Comparison of ENCODE assay signal across 27 mouse cellular contexts in genomic region chr11:116589574-116589973, GRCm38 (mm10). TPM values are rescaled to one million over a fixed set of nuclear protein-coding genes. Genes with fewer than 3 reads are reported as not detected.
DNase-seq lines count a peak whose midpoint lies in the region; ATAC-seq lines count a peak whose summit lies in the region.
"Had no signal": no experiment of that assay in that cellular context is flagged by ENCODE, and none has a peak within 500 bp of the region (broad histone marks: within the 10 kb centered on the region; RNA-seq: fewer than 3 reads in every experiment).

No protein-coding gene starts in this region.

- no peak for DNase-seq in forebrain, embryonic 14.5 days (ENCODE audit: low spot score)
- no peak for DNase-seq in embryonic facial prominence, embryonic 14.5 days (ENCODE audit: low spot score)
- DNase-seq in thymus, postnatal 0 days (ENCODE audit: low spot score): peak; percentile 60
- no peak for DNase-seq in left cerebral cortex, postnatal 4 days
- DNase-seq in Muller cell, postnatal 12 days (ENCODE audit: inconsistent ontology term): no peak
- DNase-seq: cerebellum, adult 2 months; gastrocnemius, adult 2 months; kidney, adult 9 months; kidney, postnatal 25 days; layer of hippocampus, adult 9-11 months; right cerebral cortex, adult 18-20 months had no signal

- no peaks in the 10 kb centered on the region for H3K9me3 ChIP-seq in forebrain, embryonic 14.5 days (replicated peaks; ENCODE audit: control insufficient read depth, low read length)
- no peaks in the 10 kb centered on the region for H3K9me3 ChIP-seq in forebrain, embryonic 16.5 days (ENCODE audit: control insufficient read depth, low read length)
- H3K9me3 ChIP-seq in hindbrain, embryonic 16.5 days (ENCODE audit: control insufficient read depth, low read length): no peaks in the 10 kb centered on the region
- no peaks in the 10 kb centered on the region for H3K9me3 ChIP-seq in hindbrain, embryonic 12.5 days (replicated peaks)
- no peaks in the 10 kb centered on the region for H3K9me3 ChIP-seq in embryonic facial prominence, embryonic 14.5 days (ENCODE audit: control insufficient read depth, low read length)
- H3K9me3 ChIP-seq: heart, embryonic 12.5 days; intestine, embryonic 15.5 days; limb, embryonic 12.5 days; lung, embryonic 15.5 days had no signal

- H3K36me3 ChIP-seq in forebrain, embryonic 14.5 days (ENCODE audit: control insufficient read depth, insufficient read depth, low read length): no peaks in the 10 kb centered on the region
- no peaks in the 10 kb centered on the region for H3K36me3 ChIP-seq in forebrain, embryonic 16.5 days (ENCODE audit: control insufficient read depth, insufficient read depth)
- H3K36me3 ChIP-seq in hindbrain, embryonic 16.5 days (ENCODE audit: control insufficient read depth, insufficient read depth, low read length): no peaks in the 10 kb centered on the region
- no peaks in the 10 kb centered on the region for H3K36me3 ChIP-seq in hindbrain, embryonic 12.5 days
- no peaks in the 10 kb centered on the region for H3K36me3 ChIP-seq in embryonic facial prominence, embryonic 14.5 days (ENCODE audit: control insufficient read depth, insufficient read depth, low read length)
- H3K36me3 ChIP-seq: heart, embryonic 12.5 days; intestine, embryonic 15.5 days; limb, embryonic 12.5 days; lung, embryonic 15.5 days had no signal

- peak overlapping the region; percentile 15; the same call in 1 of the 2 replicates for H3K27ac ChIP-seq in forebrain, embryonic 14.5 days (ENCODE audit: low read depth, low read length)
- H3K27ac ChIP-seq in forebrain, embryonic 16.5 days (ENCODE audit: low read length): no peak overlapping the region
- H3K27ac ChIP-seq in hindbrain, embryonic 16.5 days (ENCODE audit: low read depth, low read length): no peak overlapping the region; the same call in 1 of the 2 replicates
- no peak overlapping the region for H3K27ac ChIP-seq in hindbrain, embryonic 12.5 days
- no peak overlapping the region for H3K27ac ChIP-seq in embryonic facial prominence, embryonic 14.5 days (replicated peaks; ENCODE audit: low read depth, low read length)
- H3K27ac ChIP-seq: gastrocnemius, adult 2 months; intestine, embryonic 15.5 days; left cerebral cortex, adult 2 months; limb, embryonic 12.5 days; liver, embryonic 14.5 days; lung, embryonic 15.5 days had no signal

- no peak overlapping the region for H3K4me3 ChIP-seq in forebrain, embryonic 14.5 days (ENCODE audit: low read depth, low read length)
- no peak overlapping the region for H3K4me3 ChIP-seq in forebrain, embryonic 16.5 days (replicated peaks; ENCODE audit: low read length)
- H3K4me3 ChIP-seq in hindbrain, embryonic 16.5 days (ENCODE audit: low read length): no peak overlapping the region
- H3K4me3 ChIP-seq in hindbrain, embryonic 12.5 days: no peak overlapping the region
- H3K4me3 ChIP-seq in embryonic facial prominence, embryonic 14.5 days (ENCODE audit: low read depth, low read length): no peak overlapping the region
- H3K4me3 ChIP-seq: erythroblast, embryonic 14.5 days; gastrocnemius, adult 2 months; heart, embryonic 12.5 days; intestine, embryonic 15.5 days; left cerebral cortex, adult 2 months; limb, embryonic 12.5 days; lung, embryonic 15.5 days had no signal

- no peak for ATAC-seq in forebrain, embryonic 14.5 days
- ATAC-seq in forebrain, embryonic 16.5 days: no peak
- ATAC-seq in hindbrain, embryonic 16.5 days: no peak
- ATAC-seq in hindbrain, embryonic 12.5 days (ENCODE audit: low FRiP score): no peak
- ATAC-seq in embryonic facial prominence, embryonic 14.5 days (ENCODE audit: low read depth): no peak
- ATAC-seq: intestine, embryonic 15.5 days had no signal

- peaks cover 16% of the 10 kb centered on the region for H3K4me1 ChIP-seq in forebrain, embryonic 14.5 days (ENCODE audit: control insufficient read depth, insufficient read depth, low read length)
- H3K4me1 ChIP-seq in forebrain, embryonic 16.5 days (replicated peaks; ENCODE audit: control insufficient read depth, insufficient read depth, low read length): peaks cover 18% of the 10 kb centered on the region
- peaks cover 15% of the 10 kb centered on the region for H3K4me1 ChIP-seq in hindbrain, embryonic 16.5 days (ENCODE audit: control insufficient read depth, insufficient read depth, low read depth, low read length)
- H3K4me1 ChIP-seq in hindbrain, embryonic 12.5 days: peaks cover 34% of the 10 kb centered on the region
- peaks cover 9% of the 10 kb centered on the region; the same call in 1 of the 2 replicates for H3K4me1 ChIP-seq in embryonic facial prominence, embryonic 14.5 days (ENCODE audit: control insufficient read depth, insufficient read depth, low read length)
- H3K4me1 ChIP-seq: intestine, embryonic 15.5 days had no signal

- no peaks in the 10 kb centered on the region for H3K27me3 ChIP-seq in forebrain, embryonic 14.5 days (replicated peaks; ENCODE audit: control insufficient read depth, insufficient read depth, low read length)
- no peaks in the 10 kb centered on the region for H3K27me3 ChIP-seq in forebrain, embryonic 16.5 days (replicated peaks; ENCODE audit: control insufficient read depth, insufficient read depth, low read length)
- H3K27me3 ChIP-seq in hindbrain, embryonic 16.5 days (replicated peaks; ENCODE audit: control insufficient read depth, insufficient read depth, low read length): no peaks in the 10 kb centered on the region
- H3K27me3 ChIP-seq in hindbrain, embryonic 12.5 days: peaks cover 8% of the 10 kb centered on the region; the same call in 1 of the 2 replicates
- H3K27me3 ChIP-seq in embryonic facial prominence, embryonic 14.5 days (replicated peaks; ENCODE audit: control insufficient read depth, insufficient read depth, low read length): no peaks in the 10 kb centered on the region
- H3K27me3 ChIP-seq: intestine, embryonic 15.5 days; lung, embryonic 15.5 days had no signal

- H3K4me2 ChIP-seq in forebrain, embryonic 14.5 days (ENCODE audit: low read length): no peak overlapping the region
- H3K4me2 ChIP-seq in forebrain, embryonic 16.5 days (ENCODE audit: low read length): no peak overlapping the region
- peak overlapping the region; percentile 34 for H3K4me2 ChIP-seq in hindbrain, embryonic 16.5 days (ENCODE audit: low read length)
- no peak overlapping the region for H3K4me2 ChIP-seq in hindbrain, embryonic 12.5 days (replicated peaks)
- peak overlapping the region; percentile 3; the same call in 1 of the 2 replicates for H3K4me2 ChIP-seq in embryonic facial prominence, embryonic 14.5 days (ENCODE audit: low read depth, low read length)
- H3K4me2 ChIP-seq: heart, embryonic 12.5 days; intestine, embryonic 15.5 days; limb, embryonic 12.5 days; lung, embryonic 15.5 days had no signal

- no peak overlapping the region for H3K9ac ChIP-seq in forebrain, embryonic 14.5 days (ENCODE audit: low read length)
- no peak overlapping the region for H3K9ac ChIP-seq in forebrain, embryonic 16.5 days (replicated peaks; ENCODE audit: low read depth, low read length)
- peak overlapping the region; percentile 53 for H3K9ac ChIP-seq in hindbrain, embryonic 16.5 days (ENCODE audit: low read depth, low read length)
- H3K9ac ChIP-seq in hindbrain, embryonic 12.5 days: no peak overlapping the region
- no peak overlapping the region for H3K9ac ChIP-seq in embryonic facial prominence, embryonic 14.5 days (ENCODE audit: low read depth, low read length)
- H3K9ac ChIP-seq: heart, embryonic 12.5 days; intestine, embryonic 15.5 days; limb, embryonic 12.5 days; liver, embryonic 14.5 days; lung, embryonic 15.5 days had no signal

- intact Hi-C loops in left cerebral cortex, postnatal 4 days (cut with DNase I): no loop called here

- WGBS in forebrain, embryonic 14.5 days: 54% methylated on average over 8 of the region's 8 CpGs
- 68% methylated on average over 8 of the region's 8 CpGs for WGBS in forebrain, embryonic 16.5 days
- 49% methylated on average over 8 of the region's 8 CpGs for WGBS in hindbrain, embryonic 16.5 days
- 54% methylated on average over 8 of the region's 8 CpGs for WGBS in hindbrain, embryonic 12.5 days
- WGBS in embryonic facial prominence, embryonic 14.5 days: 49% methylated on average over 8 of the region's 8 CpGs

RNA-seq across cellular contexts. Expression of gene Aanat, which starts 3.3 kb away (rescaled TPM):
- 0.36 TPM in 1 of 2 replicates, not detected in the other for polyA plus RNA-seq in forebrain, embryonic 14.5 days (2014; fragmentation: Nextera tagmentation; extraction: Ambion mirVana)
- 0.27 TPM in 1 of 2 replicates, not detected in the other for polyA plus RNA-seq in forebrain, embryonic 16.5 days (2015; fragmentation: Nextera tagmentation; extraction: Ambion mirVana)
- 0.51 and 0.55 TPM in 2 replicates for polyA plus RNA-seq in hindbrain, embryonic 16.5 days (2015; fragmentation: Nextera tagmentation; extraction: Ambion mirVana)
- 0.15 TPM in 1 of 2 replicates, not detected in the other for polyA plus RNA-seq in hindbrain, embryonic 12.5 days (2016; fragmentation: Nextera tagmentation; extraction: Ambion mirVana)
- not detected in 2 replicates for polyA plus RNA-seq in embryonic facial prominence, embryonic 14.5 days (2014; fragmentation: Nextera tagmentation; extraction: Ambion mirVana)
- polyA plus RNA-seq in thymus, postnatal 0 days (2015; fragmentation: Nextera tagmentation; extraction: Ambion mirVana): not detected in 2 replicates
- total RNA-seq in left cerebral cortex, postnatal 4 days (2021): under 1 TPM; 0.52 to 0.96 TPM
- total RNA-seq: adrenal gland, adult 18-20 months; adrenal gland, postnatal 4 days; gastrocnemius, adult 2 months; heart, postnatal 25 days had no signal
- polyA plus RNA-seq: erythroblast, embryonic 14.5 days; gonadal fat pad, adult 2 months; heart, embryonic 12.5 days; intestine, embryonic 15.5 days; limb, embryonic 12.5 days; liver, embryonic 14.5 days; lung, embryonic 15.5 days; neural tube, embryonic 11.5 days; small intestine, adult 2 months had no signal

RNA-seq across cellular contexts. Expression of gene Ube2o, which starts 8.3 kb away (rescaled TPM):
- 16.7 and 20.7 TPM in 2 replicates for polyA plus RNA-seq in forebrain, embryonic 14.5 days (2014; fragmentation: Nextera tagmentation; extraction: Ambion mirVana)
- polyA plus RNA-seq in forebrain, embryonic 16.5 days (2015; fragmentation: Nextera tagmentation; extraction: Ambion mirVana): 15.0 and 17.1 TPM in 2 replicates
- polyA plus RNA-seq in hindbrain, embryonic 16.5 days (2015; fragmentation: Nextera tagmentation; extraction: Ambion mirVana): 16.4 and 16.6 TPM in 2 replicates
- polyA plus RNA-seq in hindbrain, embryonic 12.5 days (2016; fragmentation: Nextera tagmentation; extraction: Ambion mirVana): 23.6 and 27.6 TPM in 2 replicates
- polyA plus RNA-seq in embryonic facial prominence, embryonic 14.5 days (2014; fragmentation: Nextera tagmentation; extraction: Ambion mirVana): 15.4 and 17.4 TPM in 2 replicates
- polyA plus RNA-seq in thymus, postnatal 0 days (2015; fragmentation: Nextera tagmentation; extraction: Ambion mirVana): 6.4 and 6.8 TPM in 2 replicates
- total RNA-seq in left cerebral cortex, postnatal 4 days (2021): 100 to 1,000 TPM; 115 to 128 TPM

RNA-seq across cellular contexts. Expression of gene Rhbdf2, which starts 37.2 kb away (rescaled TPM):
- 0.61 TPM in 2 replicates for polyA plus RNA-seq in forebrain, embryonic 14.5 days (2014; fragmentation: Nextera tagmentation; extraction: Ambion mirVana)
- polyA plus RNA-seq in forebrain, embryonic 16.5 days (2015; fragmentation: Nextera tagmentation; extraction: Ambion mirVana): 1.0 and 1.5 TPM in 2 replicates
- polyA plus RNA-seq in hindbrain, embryonic 16.5 days (2015; fragmentation: Nextera tagmentation; extraction: Ambion mirVana): 1.7 and 2.1 TPM in 2 replicates
- polyA plus RNA-seq in hindbrain, embryonic 12.5 days (2016; fragmentation: Nextera tagmentation; extraction: Ambion mirVana): 3.7 and 4.5 TPM in 2 replicates
- 3.6 and 4.4 TPM in 2 replicates for polyA plus RNA-seq in embryonic facial prominence, embryonic 14.5 days (2014; fragmentation: Nextera tagmentation; extraction: Ambion mirVana)
- 8.8 and 11.2 TPM in 2 replicates for polyA plus RNA-seq in thymus, postnatal 0 days (2015; fragmentation: Nextera tagmentation; extraction: Ambion mirVana)
- 1 to 10 TPM in 1 of 2 experiments, under 1 TPM in 1; 0.90 to 1.5 TPM for total RNA-seq in left cerebral cortex, postnatal 4 days (2021)

RNA-seq across cellular contexts. Expression of gene Sphk1, which starts 58.8 kb away (rescaled TPM):
- 2.2 and 2.7 TPM in 2 replicates for polyA plus RNA-seq in forebrain, embryonic 14.5 days (2014; fragmentation: Nextera tagmentation; extraction: Ambion mirVana)
- polyA plus RNA-seq in forebrain, embryonic 16.5 days (2015; fragmentation: Nextera tagmentation; extraction: Ambion mirVana): 2.9 and 3.3 TPM in 2 replicates
- polyA plus RNA-seq in hindbrain, embryonic 16.5 days (2015; fragmentation: Nextera tagmentation; extraction: Ambion mirVana): 10.7 and 13.9 TPM in 2 replicates
- 8.9 and 10.2 TPM in 2 replicates for polyA plus RNA-seq in hindbrain, embryonic 12.5 days (2016; fragmentation: Nextera tagmentation; extraction: Ambion mirVana)
- polyA plus RNA-seq in embryonic facial prominence, embryonic 14.5 days (2014; fragmentation: Nextera tagmentation; extraction: Ambion mirVana): 7.8 and 8.4 TPM in 2 replicates
- 13.7 and 14.8 TPM in 2 replicates for polyA plus RNA-seq in thymus, postnatal 0 days (2015; fragmentation: Nextera tagmentation; extraction: Ambion mirVana)
- 1 to 10 TPM; 4.8 to 6.7 TPM for total RNA-seq in left cerebral cortex, postnatal 4 days (2021)

Comparison
In these comparisons a context has a peak if more than half of its experiments do, and no peak if none do; other contexts are left out.
1. H3K4me2 ChIP-seq: peak in hindbrain, embryonic 16.5 days (single experiment) and embryonic facial prominence, embryonic 14.5 days (single experiment); none in forebrain, embryonic 14.5 days (single experiment), forebrain, embryonic 16.5 days (single experiment) and hindbrain, embryonic 12.5 days (single experiment).